Mouse (Mus musculus) heart, adult 2 months (tissue): Measurements from ENCODE around the gene Slc45a1.

ENCODE experiments used
- CTCF ChIP-seq: fragments of 200-600 bp; IDR thresholded peaks from 2 replicates; pipeline ENCODE4 v1.8.1; 2022; ENCODE audit warnings: antibody characterized with exemption, mild to moderate bottlenecking, moderate library complexity
- POLR2A ChIP-seq: fragments of 200-500 bp; IDR thresholded peaks from 2 replicates; pipeline ENCODE4 v1.6.1; 2011; ENCODE audit warnings: mild to moderate bottlenecking, low read depth, low read length, control low read depth; ENCODE audit not compliant: insufficient read depth

DNA sequence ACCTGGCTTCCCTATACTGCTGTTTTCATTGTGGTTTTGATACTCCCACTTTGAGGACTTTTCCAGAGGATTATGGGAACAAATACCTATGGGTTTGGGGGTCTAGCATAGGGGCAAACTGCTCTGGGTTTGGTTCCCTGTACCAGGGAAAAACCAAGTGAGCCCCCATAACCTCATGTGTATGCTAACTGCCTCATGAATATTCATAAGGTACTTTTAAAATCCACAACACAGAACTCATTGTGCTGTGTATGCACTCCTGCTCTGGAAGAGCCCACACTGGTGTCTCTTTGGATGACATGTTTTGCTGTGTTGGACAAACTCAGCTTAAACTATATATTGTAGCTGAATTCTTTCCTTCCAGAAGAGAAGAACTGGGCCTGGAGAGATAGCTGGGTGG lies 34.6 kb upstream of the Slc45a1 start:
- TF ChIP-seq POLR2A (no peak), CTCF (no peak)
